Mouse (Mus musculus): Measurements from ENCODE around the gene Nipsnap2.
"Not testable (repeated sequence)": the region's sequence is repeated elsewhere in the genome, so short reads cannot be mapped to it uniquely, and the experiment has no call there.

Gene Nipsnap2

DNA sequence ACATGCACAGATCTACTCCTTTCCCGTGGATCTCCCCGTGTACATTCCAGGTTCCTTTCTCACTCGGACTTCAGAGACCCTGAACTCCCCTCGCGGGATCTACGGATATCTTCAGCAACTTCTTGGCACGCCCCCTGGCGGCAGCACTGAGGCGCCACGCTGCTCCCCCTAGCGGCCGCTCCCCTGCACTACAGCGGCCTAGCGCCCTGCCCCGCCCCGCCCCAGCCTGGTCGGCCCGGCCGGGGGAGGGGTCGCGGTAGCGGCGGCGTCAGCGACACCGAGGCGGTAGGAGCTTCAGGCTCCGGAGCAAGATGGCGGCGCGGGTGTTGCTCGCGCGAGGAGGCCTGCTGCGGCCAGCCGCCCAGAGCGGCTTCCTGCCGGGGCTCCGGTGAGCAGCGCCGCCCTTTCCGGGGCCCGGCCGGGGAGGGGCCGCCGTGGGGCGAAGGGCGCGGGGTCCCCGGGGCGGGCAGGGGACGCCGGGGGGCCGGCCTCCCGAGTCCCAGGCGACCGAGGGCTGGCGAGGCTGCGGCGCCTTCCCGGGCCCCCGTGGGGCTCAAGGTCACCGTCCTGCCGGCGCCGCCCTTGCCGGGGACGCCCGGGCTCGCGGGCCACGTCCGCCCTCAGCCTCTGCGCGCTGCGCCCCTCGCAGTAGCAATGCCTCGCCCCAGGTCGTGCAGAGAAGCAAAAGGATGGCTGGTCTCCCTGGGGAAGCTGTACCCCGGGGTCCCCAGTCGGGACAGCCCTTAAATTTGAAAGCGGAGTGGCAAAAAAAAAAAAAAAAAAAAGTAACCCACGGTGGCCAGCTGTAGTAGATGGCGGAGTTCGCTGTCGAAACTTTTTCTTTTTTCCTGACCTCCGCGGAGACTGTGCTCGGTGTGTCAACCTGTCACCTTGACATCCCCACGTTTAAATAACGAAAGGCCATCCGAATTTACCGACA lies at the start of gene Nipsnap2:
Nipsnap2 (plus strand) TSS at position 230 of the 940 bp plus-strand sequence.
- DNase-seq (ENCODE audit: low spot score), result peak; percentile 96

DNA sequence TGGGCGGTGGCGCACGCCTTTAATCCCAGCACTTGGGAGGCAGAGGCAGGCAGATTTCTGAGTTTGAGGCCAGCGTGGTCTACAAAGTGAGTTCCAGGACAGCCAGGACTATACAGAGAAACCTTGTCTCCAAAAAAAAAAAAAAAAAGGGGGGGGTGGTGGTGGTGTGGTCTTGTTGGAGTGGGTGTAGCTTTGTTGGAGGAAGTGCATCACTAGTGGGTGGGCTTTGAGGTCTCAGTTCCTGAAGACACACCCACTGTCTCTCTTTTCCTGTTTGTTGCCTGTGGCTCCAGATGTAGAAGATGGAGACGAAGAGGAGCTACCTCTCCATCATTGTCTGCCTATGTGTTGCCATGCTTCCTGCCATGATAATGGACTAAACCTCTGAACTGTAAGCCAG lies 39.7 kb upstream of the Nipsnap2 start:
- DNase-seq (ENCODE audit: low spot score), result not testable (repeated sequence)

DNA sequence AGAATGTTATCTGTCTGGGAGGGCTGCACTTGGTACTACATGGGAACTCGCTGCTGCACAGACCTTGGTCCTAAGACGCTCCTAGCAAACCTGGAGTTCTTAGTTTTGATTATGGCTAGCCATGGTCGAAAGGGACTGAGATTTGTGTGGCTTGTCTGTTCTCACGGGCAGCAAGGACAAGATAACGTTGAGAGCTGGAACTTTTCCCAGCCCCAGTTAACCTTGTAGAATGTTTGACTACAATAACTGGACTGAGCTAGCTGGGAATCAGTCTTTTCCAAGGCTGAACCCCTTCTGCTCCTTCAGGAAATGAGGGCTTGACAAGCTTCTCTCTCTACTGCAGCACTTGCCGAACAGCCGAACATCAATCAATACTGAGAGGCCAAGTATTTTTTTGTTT lies 37.2 kb upstream of the Nipsnap2 start:
- DNase-seq (ENCODE audit: low spot score), result no peak

DNA sequence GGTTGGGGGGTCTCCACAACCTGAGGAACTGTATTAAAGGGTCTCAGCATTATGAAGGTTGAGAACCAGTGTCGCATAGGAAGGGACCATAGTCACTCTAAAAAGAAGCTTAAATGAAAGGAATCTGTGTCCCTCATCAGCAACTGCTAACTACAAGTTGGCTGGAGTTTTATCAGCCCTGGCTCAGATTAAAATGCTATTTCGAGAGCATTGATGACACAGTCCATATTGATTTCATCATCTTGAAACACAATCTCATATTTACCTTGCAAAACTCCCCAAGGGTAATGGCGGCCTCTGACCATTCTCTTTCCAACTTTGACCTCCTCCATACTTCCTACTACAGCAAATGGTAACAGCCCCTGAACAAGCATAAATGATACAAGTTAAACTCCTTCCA lies 34.3 kb upstream of the Nipsnap2 start:
- DNase-seq (ENCODE audit: low spot score), result no peak

DNA sequence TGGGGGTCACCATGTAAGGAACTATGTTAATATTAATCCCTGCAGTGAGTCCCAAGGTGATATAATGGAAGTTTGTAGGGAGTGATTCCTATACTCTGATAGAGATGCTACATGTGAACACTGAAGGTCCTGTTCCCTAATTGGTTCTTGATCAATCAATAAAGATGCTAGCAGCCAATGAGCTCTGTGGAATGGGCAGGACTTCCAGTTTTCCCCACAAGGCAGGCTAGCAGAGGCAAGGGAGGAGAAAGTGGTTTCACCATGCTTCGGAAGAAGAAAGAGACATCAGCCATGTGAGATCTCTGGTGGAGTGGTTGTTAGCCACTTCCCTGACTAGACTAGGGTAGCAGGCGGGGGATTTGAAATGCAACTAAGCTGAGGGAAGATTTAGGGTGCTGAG lies 24.4 kb upstream of the Nipsnap2 start:
- DNase-seq (ENCODE audit: low spot score), result peak; percentile 18

DNA sequence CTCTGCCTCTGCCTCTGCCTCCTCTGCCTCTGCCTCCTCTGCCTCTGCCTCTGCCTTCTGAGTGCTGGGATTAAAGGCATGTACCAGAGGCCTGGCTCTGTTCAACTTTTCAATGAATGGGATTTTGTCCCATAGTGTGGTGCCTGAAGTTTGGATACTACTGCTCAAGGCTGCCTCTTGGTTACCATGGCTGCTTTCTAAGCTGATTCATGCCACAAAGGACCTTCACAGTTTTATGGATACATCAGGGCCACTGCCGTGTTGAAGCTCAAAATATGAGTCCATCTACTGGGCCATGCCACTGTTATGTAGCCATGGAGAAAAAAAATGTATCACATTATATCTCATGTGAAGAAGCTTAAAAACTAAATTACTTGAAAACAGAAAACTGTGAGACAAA lies 23.2 kb upstream of the Nipsnap2 start:
- no peak for DNase-seq (ENCODE audit: low spot score)

DNA sequence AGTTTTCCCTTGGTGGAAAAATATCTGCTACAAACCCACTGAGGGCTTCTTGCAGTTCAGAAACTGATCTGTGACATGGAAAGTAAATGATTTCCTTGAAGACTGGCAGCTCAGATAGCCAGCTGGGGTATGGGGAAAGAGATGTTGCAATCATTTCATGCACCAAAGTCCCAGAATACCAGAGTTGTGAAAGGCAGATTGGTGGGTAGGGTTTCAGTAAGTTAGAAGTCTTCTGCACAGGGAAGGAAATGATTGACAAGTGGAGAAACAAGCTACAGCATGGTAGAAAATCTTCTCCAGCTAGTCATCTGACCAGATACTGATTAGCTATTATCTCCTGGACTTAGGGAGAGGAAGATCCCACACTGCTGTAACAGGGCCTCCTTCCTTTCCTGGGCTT lies 21.5 kb upstream of the Nipsnap2 start:
- DNase-seq (ENCODE audit: low spot score), result no peak

DNA sequence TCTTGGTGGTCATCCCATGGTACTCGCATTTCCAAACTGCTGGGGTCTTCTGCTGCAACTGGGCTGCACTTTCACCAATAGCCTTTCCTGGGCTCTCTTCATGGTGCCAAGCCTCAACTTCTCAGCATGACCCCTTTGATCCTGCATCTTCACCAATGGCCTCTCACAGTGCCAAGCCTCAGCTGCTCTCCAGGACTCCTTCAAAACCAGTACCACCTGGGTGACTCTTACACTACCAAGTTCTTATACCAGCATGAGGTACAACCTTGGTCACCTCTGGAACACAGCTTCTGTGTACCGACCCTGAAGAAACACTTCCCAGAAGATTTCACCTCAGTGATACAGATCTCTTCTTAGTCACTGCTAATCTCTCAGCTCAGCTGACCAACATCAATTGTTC lies 16.5 kb upstream of the Nipsnap2 start, which contains the start of gene Sept14:
Sept14 (minus strand) TSS at position 101 of the 400 bp plus-strand sequence.
- DNase-seq (ENCODE audit: low spot score), result no peak

DNA sequence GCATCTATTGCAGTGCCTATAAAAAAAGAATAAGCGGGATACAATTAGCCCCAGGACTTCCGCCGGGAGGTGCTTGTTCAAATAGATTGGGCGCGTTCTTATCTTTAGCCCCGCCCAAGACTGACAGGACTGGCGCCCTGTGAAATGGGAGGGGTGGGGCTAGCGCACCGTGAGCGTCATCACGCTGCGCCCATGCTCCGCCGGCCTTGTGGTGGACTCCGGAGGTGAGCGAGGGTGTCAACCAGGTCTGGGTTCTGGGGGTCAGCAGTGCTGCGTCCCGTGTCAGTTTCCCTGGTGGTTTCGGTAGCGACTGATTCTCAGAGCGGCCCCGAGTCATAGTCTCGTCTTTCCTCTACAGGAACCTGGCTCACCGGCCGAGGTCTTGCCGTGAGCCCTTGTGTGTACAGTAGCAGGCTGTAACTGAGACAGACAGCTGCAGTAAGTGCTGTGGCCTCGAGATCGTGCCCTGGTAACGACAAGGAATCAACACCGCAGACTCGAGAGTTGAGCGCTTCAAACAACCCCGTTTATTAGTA lies 9.5 kb upstream of the Nipsnap2 start, which contains the start of gene Mrps17:
Mrps17 (plus strand) TSS at position 172 of the 536 bp plus-strand sequence.
- peak; percentile 96 for DNase-seq (ENCODE audit: low spot score)

DNA sequence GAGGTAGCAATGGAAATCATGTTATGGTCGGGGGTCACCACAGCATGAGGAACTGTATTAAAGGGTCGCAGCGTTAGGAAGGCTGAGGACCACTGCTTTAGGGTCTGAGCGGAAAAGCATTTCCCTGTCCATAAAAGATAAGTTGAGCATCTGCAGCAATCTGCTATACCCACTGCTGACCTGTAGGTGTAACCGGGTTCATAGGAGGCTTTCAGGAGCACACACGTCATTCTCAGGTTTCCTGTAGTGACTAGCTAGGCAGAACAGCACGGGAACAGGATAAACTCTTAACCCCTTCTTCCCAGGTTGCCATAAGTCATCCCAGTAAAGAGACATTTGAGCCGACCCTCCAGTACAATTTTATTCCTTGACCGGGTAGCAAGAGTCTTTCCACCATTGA lies 7.8 kb upstream of the Nipsnap2 start:
- DNase-seq (ENCODE audit: low spot score), result no peak

DNA sequence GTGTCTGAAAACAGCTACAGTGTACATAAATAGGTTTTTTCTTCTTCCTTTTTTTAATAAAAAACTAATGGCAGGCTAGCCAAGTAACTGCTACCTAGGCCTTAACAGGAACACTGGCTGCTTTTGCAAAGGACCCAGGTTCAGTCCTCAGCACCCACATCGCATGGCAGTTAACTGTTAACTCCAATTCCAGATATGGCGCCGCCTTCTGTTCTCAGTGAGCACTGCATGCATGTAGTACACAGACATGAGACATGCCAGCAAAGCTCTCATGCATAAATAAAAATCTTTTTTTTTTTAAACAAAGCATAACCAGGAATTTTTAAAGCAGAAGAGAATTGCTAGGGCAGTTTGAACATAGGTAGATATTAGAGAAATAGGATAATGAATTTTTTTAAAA lies 4.7 kb upstream of the Nipsnap2 start:
- no peak for DNase-seq (ENCODE audit: low spot score)

DNA sequence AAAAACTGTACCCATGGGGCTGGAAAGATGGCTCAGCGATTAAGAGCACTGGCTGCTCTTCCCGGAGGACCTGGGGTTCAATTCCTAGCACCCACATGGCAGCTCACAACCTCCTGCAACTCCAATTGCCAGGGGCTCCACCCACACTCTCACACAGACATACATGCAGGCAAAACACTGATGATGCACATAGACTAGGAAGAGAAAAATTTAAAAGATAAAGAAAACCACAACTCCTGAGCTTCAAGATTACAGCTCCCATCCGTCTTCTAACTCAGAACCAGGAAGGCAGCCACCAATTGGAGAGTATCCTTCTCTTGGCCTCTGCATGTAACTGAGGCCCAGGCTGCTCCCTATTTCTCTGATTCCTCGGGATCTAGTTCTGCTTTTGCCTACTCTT lies 595 bp upstream of the Nipsnap2 start:
- no peak for DNase-seq (ENCODE audit: low spot score)

DNA sequence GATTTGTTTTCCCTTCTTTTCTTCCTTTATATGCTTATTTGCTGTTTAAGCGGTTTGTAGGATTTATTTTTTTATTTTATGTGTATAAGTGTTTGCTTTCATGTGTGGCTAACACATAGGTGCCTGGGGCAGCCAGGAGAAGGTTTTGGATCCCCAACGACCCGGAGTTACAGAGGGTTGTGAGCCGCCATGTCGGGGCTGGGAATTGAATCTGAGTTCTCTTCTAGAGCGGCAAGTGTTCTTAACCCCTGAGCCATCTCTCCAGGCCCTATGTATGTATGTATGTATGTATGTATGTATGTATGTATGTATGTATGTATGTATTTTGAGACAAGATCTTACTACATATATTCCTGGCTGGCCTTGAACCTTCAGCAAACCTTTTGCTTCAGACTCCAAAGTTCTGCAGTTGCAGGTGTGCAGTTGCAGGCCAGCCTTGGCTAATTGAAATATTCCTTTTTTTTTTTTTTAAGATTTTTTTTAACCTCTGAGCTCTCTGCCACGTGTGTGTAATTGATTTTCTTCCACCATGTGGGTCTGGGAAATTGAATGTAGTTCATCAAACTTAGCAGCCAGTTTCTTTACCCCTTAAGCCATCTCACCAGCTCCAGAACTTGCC lies 1.0 kb downstream of the Nipsnap2 start:
- peak; percentile 39 for DNase-seq (ENCODE audit: low spot score)

DNA sequence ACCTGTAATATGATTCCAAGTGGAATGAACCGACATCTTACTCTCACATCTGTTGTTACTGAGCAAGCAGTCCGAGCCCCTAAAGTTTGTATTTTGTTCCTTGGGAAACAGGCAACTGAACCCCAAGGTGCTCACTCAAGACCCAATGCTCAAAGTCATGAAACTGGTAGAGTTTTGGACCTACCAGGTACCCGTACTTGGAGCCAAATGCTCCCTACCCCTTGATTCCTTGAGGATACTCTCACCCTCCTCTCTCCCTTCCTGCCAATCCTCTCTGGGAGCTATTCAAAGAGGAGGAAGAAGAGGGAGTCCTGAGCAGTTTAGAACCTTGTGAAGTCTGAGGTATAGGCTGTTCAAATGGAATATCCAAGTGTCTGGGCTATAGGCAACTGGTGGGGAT lies 1.9 kb downstream of the Nipsnap2 start:
- no peak for DNase-seq (ENCODE audit: low spot score)

DNA sequence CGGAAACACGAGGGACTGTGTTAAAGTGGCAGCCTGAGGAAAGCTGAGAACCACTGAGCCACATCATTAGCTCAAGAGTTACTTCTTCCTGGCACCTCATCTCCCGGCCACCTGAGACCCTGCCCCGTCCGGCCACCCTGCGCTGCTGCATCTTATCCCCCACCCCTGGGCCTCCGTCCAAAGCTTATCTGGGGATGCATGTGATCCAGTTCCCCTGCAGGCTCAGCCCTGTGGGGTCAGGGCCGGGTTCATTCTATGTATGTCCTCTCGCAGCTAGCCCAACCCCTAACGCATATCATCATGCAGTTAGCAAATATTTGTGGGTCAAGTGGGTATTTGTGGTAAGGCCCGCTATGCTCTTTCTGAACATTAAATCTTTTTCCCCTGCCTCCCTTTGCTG lies 4.4 kb downstream of the Nipsnap2 start:
- no peak for DNase-seq (ENCODE audit: low spot score)

DNA sequence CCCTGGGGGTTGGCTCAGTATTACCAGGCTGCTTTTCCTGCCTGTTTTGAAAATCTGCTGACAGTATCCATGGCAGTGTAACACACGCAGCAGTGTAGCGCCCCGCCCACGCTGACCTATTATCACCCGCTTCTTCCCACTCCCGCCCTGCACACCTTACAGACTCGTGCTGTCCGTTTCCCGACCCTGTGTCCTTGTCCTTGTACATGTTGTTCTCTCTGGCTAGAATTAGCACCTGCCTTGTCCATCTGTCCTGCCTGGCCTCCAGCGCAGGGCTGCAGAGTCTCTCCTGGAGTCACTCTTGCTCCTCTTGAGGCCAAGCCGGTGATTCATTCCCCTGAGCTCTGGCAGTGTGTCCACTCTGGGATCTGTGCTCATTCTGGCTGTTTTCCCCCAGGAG lies 5.5 kb downstream of the Nipsnap2 start:
- no peak for DNase-seq (ENCODE audit: low spot score)

DNA sequence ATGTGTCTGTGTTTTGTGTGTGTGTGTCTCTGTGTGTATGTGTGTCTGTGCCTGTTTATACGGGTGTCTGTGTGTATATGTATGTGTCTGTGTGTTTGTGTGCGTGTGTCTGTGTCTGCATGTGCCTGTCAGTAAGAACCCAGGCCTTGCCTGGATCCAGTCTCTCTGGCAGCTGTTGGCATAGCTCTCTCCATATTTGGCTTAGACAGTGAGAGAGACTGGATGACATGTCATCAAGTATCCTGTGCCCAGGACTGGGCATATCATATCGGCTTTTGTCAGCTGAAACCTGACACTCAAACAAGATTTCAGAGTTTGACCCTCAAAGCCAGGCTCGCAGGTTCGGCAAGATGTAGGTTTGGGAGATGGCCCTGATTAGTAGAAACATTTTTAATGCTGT lies 6.2 kb downstream of the Nipsnap2 start:
- no peak for DNase-seq (ENCODE audit: low spot score)

DNA sequence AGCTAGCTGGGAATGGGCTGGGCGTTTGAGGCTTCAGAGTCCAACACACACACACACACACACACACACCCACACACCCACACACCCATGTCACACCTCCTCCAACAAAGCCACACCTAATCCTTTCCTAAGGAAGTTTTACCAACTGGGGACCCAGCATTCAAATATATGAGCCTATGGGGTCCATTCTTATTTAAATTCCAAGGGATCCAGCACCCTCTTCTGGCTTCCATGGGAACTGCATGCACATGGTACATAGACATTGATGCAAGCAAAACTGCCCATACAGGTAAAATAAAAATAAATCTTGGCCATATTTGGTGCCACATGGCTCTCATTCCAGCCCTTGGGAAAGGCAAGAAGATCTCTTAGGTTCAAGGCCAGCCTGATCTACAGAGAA lies 16.1 kb downstream of the Nipsnap2 start:
- DNase-seq (ENCODE audit: low spot score), result peak; percentile 17

DNA sequence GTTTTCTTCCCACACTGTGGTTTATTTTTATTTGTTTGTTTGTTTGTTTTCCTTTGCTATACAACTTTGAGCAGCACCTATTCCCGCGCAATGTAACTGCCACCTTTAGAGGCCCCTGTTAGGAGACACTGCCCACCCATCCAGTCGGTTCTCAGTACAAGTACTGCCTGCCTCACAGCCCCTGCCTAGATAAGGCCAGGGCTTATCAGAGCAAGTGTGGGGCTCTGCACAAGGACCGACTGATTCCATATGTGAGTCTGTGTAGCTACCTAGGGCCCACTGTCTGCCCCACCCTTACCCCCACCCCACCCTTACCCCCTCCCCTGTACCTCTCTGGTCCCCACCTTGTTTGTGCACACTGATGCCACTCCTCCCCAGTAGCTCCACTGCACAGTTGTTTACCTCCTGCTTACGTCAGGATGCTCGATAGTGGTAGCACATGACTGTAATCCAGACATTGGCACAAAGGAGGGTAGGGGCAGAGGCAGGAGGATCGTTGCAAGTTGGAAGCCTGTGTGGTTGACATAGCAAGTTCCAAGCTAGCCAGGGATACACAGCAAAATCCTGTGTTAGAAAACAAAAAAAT lies 18.1 kb downstream of the Nipsnap2 start:
- DNase-seq (ENCODE audit: low spot score), result no peak

DNA sequence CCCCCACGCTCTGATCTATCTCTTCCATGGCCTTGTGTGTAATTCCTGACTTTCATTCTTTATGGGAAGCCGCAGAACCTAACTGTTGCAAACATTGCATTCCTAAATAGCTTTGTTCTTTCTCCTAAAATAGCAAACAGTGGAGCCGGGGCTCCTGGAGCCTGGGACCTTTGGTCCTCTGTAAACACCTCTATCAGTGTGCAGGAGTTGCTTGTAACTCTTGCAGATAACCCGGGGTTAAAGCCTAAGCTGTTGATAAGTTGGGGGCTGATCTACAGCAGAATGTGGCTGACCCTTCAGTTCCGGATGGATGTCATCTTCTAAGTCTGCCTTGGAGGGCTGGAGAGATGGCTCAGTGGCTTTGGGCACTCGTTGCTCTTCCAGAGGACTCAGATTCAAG lies 19.2 kb downstream of the Nipsnap2 start:
- DNase-seq (ENCODE audit: low spot score), result no peak

DNA sequence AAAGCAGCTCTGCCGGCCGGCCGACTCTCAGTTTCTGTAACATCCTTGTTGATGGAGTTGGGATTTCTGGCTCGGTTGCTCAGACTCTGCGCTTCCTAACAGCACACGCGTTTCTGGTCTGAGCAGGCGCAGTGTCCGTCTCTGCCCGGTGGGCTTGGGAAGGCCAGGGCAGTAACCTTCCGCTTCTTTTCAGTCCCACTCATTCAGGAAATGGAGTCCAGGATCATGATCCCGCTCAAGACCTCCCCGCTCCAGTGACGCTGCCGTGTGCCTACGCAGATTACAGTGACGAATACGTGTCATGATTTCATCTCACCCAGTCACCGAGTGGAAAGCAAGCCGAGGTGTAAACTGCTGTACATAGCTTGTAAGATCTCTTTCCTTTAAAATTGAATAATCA lies 32.0 kb downstream of the Nipsnap2 start:
- DNase-seq (ENCODE audit: low spot score), result no peak

DNA sequence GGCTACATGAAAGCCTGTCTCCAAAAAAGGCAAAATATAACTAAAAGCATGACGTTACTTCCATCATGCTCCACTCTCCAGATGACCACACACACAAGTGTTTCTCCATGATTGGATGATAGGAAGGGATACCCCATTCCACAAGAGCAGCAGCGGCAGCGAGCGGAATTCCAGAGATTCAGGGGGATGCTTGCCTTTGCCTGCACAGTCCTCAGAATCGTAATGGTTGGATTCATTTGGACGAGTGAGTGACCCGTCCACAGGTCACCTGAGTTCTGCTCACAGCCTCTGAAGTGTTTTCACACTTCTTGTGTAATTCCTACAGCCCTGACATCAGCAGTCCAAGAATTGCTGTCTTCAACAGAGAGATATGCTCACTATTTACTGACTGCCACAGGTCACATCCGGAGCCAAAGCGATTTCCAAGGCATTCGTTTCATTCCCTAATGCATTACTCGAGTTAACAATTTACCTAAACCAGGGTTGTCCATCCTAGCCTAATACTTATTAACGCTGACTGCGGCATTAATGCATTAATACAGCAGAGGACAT lies 35.1 kb downstream of the Nipsnap2 start:
- no peak for DNase-seq (ENCODE audit: low spot score)
